Mouse (Mus musculus) liver, embryonic 12.5 days (tissue): ENCODE data around the gene Grb14. TPM values are rescaled to one million over a fixed set of nuclear protein-coding genes. Genes with fewer than 3 reads are reported as not detected.
A peak's percentile ranks its signal among the peaks of the same experiment; 100 is the strongest.

Experiments used
- ATAC-seq: fragments of 200-750 bp; cut with Nextera tagmentation; 2 replicates; pipeline ENCODE4 v1.8.0; 2017; ENCODE audit warnings: moderate number of reproducible peaks, mild to moderate bottlenecking, moderate library complexity
- H3K27ac ChIP-seq: fragments of 300-500 bp; sonication (generic); 2 replicates; pipeline ENCODE4 v1.5.1; 2016; ENCODE audit warnings: mild to moderate bottlenecking
- H3K27me3 ChIP-seq: fragments of 300-500 bp; sonication (generic); replicated peaks from 2 replicates; pipeline ENCODE4 v1.6.1; 2016; ENCODE audit warnings: mild to moderate bottlenecking, moderate library complexity
- H3K36me3 ChIP-seq: fragments of 300-500 bp; sonication (generic); 2 replicates; pipeline ENCODE4 v1.6.1; 2016; ENCODE audit warnings: mild to moderate bottlenecking, moderate library complexity
- H3K4me1 ChIP-seq: fragments of 300-500 bp; sonication (generic); 2 replicates; pipeline ENCODE4 v1.6.1; 2016
- H3K4me2 ChIP-seq: fragments of 300-500 bp; sonication (generic); 2 replicates; pipeline ENCODE4 v1.6.1; 2016; ENCODE audit warnings: mild to moderate bottlenecking, moderate library complexity
- H3K4me3 ChIP-seq: fragments of 300-500 bp; sonication (generic); 2 replicates; pipeline ENCODE4 v1.5.1; 2016; ENCODE audit warnings: mild to moderate bottlenecking, moderate library complexity
- H3K9ac ChIP-seq: fragments of 300-500 bp; sonication (generic); 2 replicates; pipeline ENCODE4 v1.6.1; 2016; ENCODE audit warnings: mild to moderate bottlenecking, moderate library complexity
- H3K9me3 ChIP-seq: fragments of 300-500 bp; sonication (generic); replicated peaks from 2 replicates; pipeline ENCODE4 v1.6.1; 2016; ENCODE audit warnings: mild to moderate bottlenecking, moderate library complexity
- WGBS: fragments of 180-500 bp; shearing (Covaris S2); methylation state at CpG from one replicate; pipeline ENCODE4 v1.1.7; 2016; ENCODE audit not compliant: insufficient replicate concordance; 5-methylcytosine and 5-hydroxymethylcytosine counted together
- polyA plus RNA-seq: library from polyadenylated mRNA; unstranded; fragments of >200 nt; fragmentation: Nextera tagmentation; extraction: Ambion mirVana; gene quantifications from 2 replicates; pipeline ENCODE4 v1.2.1, GENCODE M21; 2016

Gene Grb14
- polyA plus RNA-seq, result 6.0 and 7.1 TPM in 2 replicates

GRCm38 (mm10) chr2:65024887-65025286 lies at the start of gene Grb14:
Gene Grb14 (minus strand): TSS chr2:65024987.
- no peaks in the 10 kb centered on the region for H3K9me3 ChIP-seq
- no peak for ATAC-seq

GRCm38 (mm10) chr2:65072205-65072604 lies 47.4 kb upstream of the Grb14 start:
- H3K27ac ChIP-seq, result no peak overlapping the region
- no peaks in the 10 kb centered on the region for H3K9me3 ChIP-seq
- H3K36me3 ChIP-seq, result no peaks in the 10 kb centered on the region
- H3K27me3 ChIP-seq, result no peaks in the 10 kb centered on the region
- no peak overlapping the region for H3K4me2 ChIP-seq
- H3K4me3 ChIP-seq, result no peak overlapping the region
- ATAC-seq, result no peak
- no peak overlapping the region for H3K9ac ChIP-seq
- 63% methylated on average over 3 of the region's 3 CpGs for WGBS
- no peaks in the 10 kb centered on the region for H3K4me1 ChIP-seq

More at GRCm38 (mm10) chr2:65024887-65025286, at the start of gene Grb14:
- Histone ChIP-seq H3K4me2 (no peak within 1 kb of the TSS), H3K27me3 (peaks cover 28% of the 10 kb centered on the region), H3K27ac (no peak within 1 kb of the TSS), H3K4me1 (peaks cover 8% of the 10 kb centered on the region; the same call in 1 of the 2 replicates), H3K36me3 (no peaks in the 10 kb centered on the region), H3K4me3 (no peak within 1 kb of the TSS), H3K9ac (no peak within 1 kb of the TSS)
- WGBS, result 50% methylated on average over 1 of the region's 1 CpGs

DNA sequence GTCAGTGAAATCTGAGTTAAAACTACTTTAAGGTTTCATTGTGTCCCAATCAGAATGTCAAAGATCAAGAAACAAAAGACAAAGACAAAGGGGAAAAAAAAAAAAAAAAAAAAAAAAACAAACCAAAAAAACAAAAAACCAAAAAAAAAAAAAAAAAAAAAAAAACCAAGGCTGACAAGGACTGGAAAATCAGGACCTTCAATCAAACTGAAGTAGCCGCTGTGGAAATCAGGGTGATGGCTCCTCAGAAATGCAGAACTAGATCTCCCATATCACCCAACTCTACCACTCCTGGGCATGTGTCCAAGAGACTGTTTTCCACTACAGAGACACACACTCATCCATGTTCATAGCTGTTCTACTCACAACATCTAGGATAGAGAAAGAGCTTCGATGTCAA lies 29.0 kb upstream of the Grb14 start:
- Histone ChIP-seq H3K27me3 (no peaks in the 10 kb centered on the region), H3K4me1 (no peaks in the 10 kb centered on the region), H3K36me3 (no peaks in the 10 kb centered on the region), H3K4me3 (no peak overlapping the region), H3K9me3 (no peaks in the 10 kb centered on the region), H3K4me2 (no peak overlapping the region), H3K27ac (no peak overlapping the region), H3K9ac (no peak overlapping the region)
- ATAC-seq, result no peak
- 67% methylated on average over 2 of the region's 2 CpGs for WGBS

GRCm38 (mm10) chr2:65052191-65053012 lies 27.6 kb upstream of the Grb14 start:
- H3K9ac ChIP-seq, result no peak overlapping the region
- 75% methylated on average over 6 of the region's 6 CpGs for WGBS
- H3K27ac ChIP-seq, result no peak overlapping the region
- ATAC-seq, result no peak
- H3K36me3 ChIP-seq, result no peaks in the 10 kb centered on the region
- H3K4me3 ChIP-seq, result no peak overlapping the region
- H3K27me3 ChIP-seq, result no peaks in the 10 kb centered on the region
- no peak overlapping the region for H3K4me2 ChIP-seq
- H3K9me3 ChIP-seq, result no peaks in the 10 kb centered on the region
- no peaks in the 10 kb centered on the region for H3K4me1 ChIP-seq

- ATAC-seq, result no peak
- no peak overlapping the region for H3K27ac ChIP-seq
- H3K4me1 ChIP-seq, result no peaks in the 10 kb centered on the region
- H3K9ac ChIP-seq, result no peak overlapping the region
- H3K36me3 ChIP-seq, result no peaks in the 10 kb centered on the region
- H3K27me3 ChIP-seq, result no peaks in the 10 kb centered on the region
- H3K4me3 ChIP-seq, result no peak overlapping the region
- 72% methylated on average over 3 of the region's 3 CpGs for WGBS
- H3K4me2 ChIP-seq, result no peak overlapping the region
- no peaks in the 10 kb centered on the region for H3K9me3 ChIP-seq
Observed at GRCm38 (mm10) chr2:65050776-65051175, 26.0 kb upstream of the Grb14 start.

DNA sequence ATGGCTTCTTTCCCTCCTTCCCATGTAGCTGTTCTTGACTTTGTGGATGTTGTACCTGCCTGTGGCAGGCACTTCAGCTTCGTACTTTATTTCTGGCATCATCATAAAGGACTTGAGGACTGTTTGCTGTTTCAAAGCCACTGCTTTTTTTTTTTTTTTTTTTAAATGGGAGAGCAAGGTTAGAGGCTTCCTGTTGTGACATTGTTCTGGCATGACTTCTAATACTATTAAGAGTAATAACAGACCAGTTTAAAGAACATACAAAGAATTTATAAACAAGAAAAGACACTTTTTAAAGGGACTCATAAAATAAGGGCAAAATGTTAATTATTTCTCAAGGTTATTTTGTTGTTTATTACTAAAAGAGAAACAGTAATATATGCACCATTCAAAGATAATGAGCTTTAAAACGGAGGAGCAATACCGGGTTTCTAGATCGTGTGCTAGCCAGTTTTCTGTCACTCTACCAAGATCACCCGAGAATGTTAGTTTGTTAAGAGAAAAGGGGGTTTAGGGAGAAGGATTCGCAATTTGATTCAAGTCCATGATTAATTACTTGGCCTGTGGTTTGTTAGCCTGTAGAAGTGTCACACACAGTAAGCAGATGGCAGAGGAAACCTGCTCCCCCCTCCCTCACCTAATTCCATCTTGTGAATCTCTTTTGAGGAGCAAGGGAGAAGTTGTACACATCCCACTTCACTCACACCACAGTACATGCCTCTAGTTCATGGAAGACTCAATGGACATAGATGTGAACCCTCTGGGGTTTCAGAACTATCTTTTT lies 23.6 kb upstream of the Grb14 start:
- 60% methylated on average over 6 of the region's 6 CpGs for whole genome bisulfite sequencing
- no peak overlapping the region for H3K27ac ChIP-seq
- no peaks in the 10 kb centered on the region for H3K9me3 ChIP-seq
- no peak overlapping the region for H3K4me3 ChIP-seq
- ATAC-seq, result no peak
- no peak overlapping the region for H3K9ac ChIP-seq
- no peak overlapping the region for H3K4me2 ChIP-seq
- no peaks in the 10 kb centered on the region for H3K27me3 ChIP-seq
- no peaks in the 10 kb centered on the region for H3K36me3 ChIP-seq
- no peaks in the 10 kb centered on the region for H3K4me1 ChIP-seq

DNA sequence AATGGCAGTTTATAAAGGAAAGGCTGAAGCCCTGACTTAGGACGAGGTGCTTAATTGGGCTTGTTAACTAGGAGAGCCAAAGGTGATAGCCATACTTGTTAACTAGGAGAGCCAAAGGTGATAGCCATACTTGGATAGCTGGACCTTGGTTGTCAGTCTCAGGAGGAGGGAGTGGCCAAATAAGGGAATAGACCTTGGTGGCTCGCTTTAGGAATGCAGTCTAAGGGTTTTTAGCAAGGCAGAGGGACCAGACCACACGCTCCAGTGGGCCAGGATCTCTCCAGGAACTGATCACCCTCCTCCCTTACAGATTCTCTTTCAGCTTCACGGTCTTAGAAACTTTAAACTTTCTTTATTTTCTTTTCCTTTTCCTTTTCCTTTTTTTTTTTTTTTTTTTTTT lies 13.4 kb upstream of the Grb14 start:
- Histone ChIP-seq H3K4me2 (no peak overlapping the region), H3K4me1 (no peaks in the 10 kb centered on the region), H3K36me3 (no peaks in the 10 kb centered on the region), H3K4me3 (no peak overlapping the region), H3K9me3 (no peaks in the 10 kb centered on the region), H3K27ac (no peak overlapping the region), H3K9ac (no peak overlapping the region), H3K27me3 (no peaks in the 10 kb centered on the region)
- ATAC-seq, result no peak
- 25% methylated on average over 4 of the region's 4 CpGs for WGBS

DNA sequence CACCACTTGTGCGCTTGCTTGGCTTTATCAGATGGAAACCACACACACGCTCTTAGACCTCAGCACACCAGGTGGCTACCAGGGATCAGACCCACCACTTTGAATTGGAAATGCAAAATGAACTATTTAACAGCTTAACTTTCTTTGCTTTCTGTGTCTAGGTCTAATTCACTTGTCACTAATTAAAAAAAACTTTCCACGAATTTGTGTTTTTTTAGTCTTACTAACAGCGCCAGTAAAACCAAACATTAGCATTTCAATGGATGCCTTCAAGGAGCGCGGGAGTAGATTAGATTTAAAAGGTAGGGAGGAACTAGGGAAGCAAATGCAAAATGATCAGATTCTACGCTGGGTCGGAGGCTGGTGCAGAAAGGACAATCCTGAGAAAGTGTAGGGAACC lies 12.8 kb upstream of the Grb14 start:
- no peaks in the 10 kb centered on the region for H3K36me3 ChIP-seq
- 26% methylated on average over 8 of the region's 8 CpGs for WGBS
- no peaks in the 10 kb centered on the region for H3K4me1 ChIP-seq
- ATAC-seq, result no peak
- no peak overlapping the region for H3K4me3 ChIP-seq
- H3K4me2 ChIP-seq, result no peak overlapping the region
- H3K27ac ChIP-seq, result no peak overlapping the region
- no peaks in the 10 kb centered on the region for H3K9me3 ChIP-seq
- no peak overlapping the region for H3K9ac ChIP-seq
- no peaks in the 10 kb centered on the region for H3K27me3 ChIP-seq

- H3K4me2 ChIP-seq, result peak overlapping the region; percentile 79
- peak overlapping the region; percentile 61 for H3K4me3 ChIP-seq
- H3K9ac ChIP-seq, result peak overlapping the region; percentile 39
- H3K9me3 ChIP-seq, result no peaks in the 10 kb centered on the region
- no peak overlapping the region for H3K27ac ChIP-seq
- 1% methylated on average over 55 of the region's 71 CpGs for WGBS
- peaks cover 8% of the 10 kb centered on the region; the same call in 1 of the 2 replicates for H3K4me1 ChIP-seq
- H3K27me3 ChIP-seq, result peaks cover 28% of the 10 kb centered on the region
- H3K36me3 ChIP-seq, result no peaks in the 10 kb centered on the region
- ATAC-seq, result peak; percentile 82
Observed at GRCm38 (mm10) chr2:65022363-65023240, 2.2 kb downstream of the Grb14 start.

GRCm38 (mm10) chr2:65021691-65022362 lies 3.0 kb downstream of the Grb14 start:
- H3K4me1 ChIP-seq, result peaks cover 8% of the 10 kb centered on the region; the same call in 1 of the 2 replicates
- H3K4me3 ChIP-seq, result peak overlapping the region; percentile 61
- 13% methylated on average over 15 of the region's 15 CpGs for WGBS
- H3K9me3 ChIP-seq, result no peaks in the 10 kb centered on the region
- H3K4me2 ChIP-seq, result peak overlapping the region; percentile 79
- H3K27ac ChIP-seq, result no peak overlapping the region
- H3K27me3 ChIP-seq, result peaks cover 28% of the 10 kb centered on the region
- no peaks in the 10 kb centered on the region for H3K36me3 ChIP-seq
- peak; percentile 58 for ATAC-seq
- H3K9ac ChIP-seq, result peak overlapping the region; percentile 39; the same call in 1 of the 2 replicates

- 66% methylated on average over 2 of the region's 2 CpGs for WGBS
- H3K27me3 ChIP-seq, result peaks cover 21% of the 10 kb centered on the region
- no peak for ATAC-seq
- no peak overlapping the region for H3K9ac ChIP-seq
- no peak overlapping the region for H3K27ac ChIP-seq
- no peaks in the 10 kb centered on the region for H3K36me3 ChIP-seq
- no peak overlapping the region for H3K4me3 ChIP-seq
- peaks cover 6% of the 10 kb centered on the region; the same call in 1 of the 2 replicates for H3K4me1 ChIP-seq
- no peaks in the 10 kb centered on the region for H3K9me3 ChIP-seq
- no peak overlapping the region for H3K4me2 ChIP-seq
Observed at GRCm38 (mm10) chr2:65017375-65017774, 7.4 kb downstream of the Grb14 start.
